Mouse (Mus musculus): ENCODE results near the gene Zbtb6.
A peak's percentile ranks its signal among the peaks of the same experiment; 100 is the strongest.

Zbtb6 gene

GRCm38 (mm10) chr2:37442611-37443591 is at the start of gene Zbtb6, which contains the start of the genes Zbtb26 and Rabgap1:
Zbtb6 (minus strand) TSS chr2:37443171.
Zbtb26 (minus strand) TSS chr2:37443135.
Rabgap1 (plus strand) TSS chr2:37443279.
- DNase-seq (ENCODE audit: inconsistent ontology term) = peak; percentile 98

GRCm38 (mm10) chr2:37488956-37489355 is 46.0 kb upstream of the Zbtb6 start:
- DNase-seq (ENCODE audit: inconsistent ontology term) = peak; percentile 82

- no peak for DNase-seq (ENCODE audit: inconsistent ontology term)
These were observed 43.4 kb upstream of the Zbtb6 start for GRCm38 (mm10) chr2:37486408-37486807.

GRCm38 (mm10) chr2:37485370-37485769 is 42.4 kb upstream of the Zbtb6 start:
- peak; percentile 14 for DNase-seq (ENCODE audit: inconsistent ontology term)

GRCm38 (mm10) chr2:37484165-37484564 is 41.2 kb upstream of the Zbtb6 start:
- DNase-seq (ENCODE audit: inconsistent ontology term) = no peak

- no peak for DNase-seq (ENCODE audit: inconsistent ontology term)
These were observed 37.1 kb upstream of the Zbtb6 start for GRCm38 (mm10) chr2:37480039-37480438.

GRCm38 (mm10) chr2:37479559-37479958 is 36.6 kb upstream of the Zbtb6 start:
- DNase-seq (ENCODE audit: inconsistent ontology term) = no peak

DNA sequence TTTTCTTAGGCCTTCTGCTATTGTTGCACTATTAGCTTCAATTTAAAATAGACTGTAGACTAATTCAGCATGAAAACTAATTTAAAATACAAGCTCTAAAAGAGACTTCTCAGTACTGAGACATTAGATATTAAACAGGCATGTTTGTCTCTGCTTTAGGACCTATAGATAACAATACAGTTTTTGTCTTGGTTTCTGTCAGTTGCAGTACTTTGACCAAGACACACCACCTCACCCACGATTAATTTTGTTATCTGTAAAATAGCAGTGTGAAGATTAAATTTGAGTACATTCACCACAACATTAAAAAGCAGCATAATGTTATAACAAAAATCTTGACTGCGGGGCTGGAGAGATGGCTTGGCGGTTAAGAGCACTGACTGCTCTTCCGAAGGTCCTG is 23.3 kb upstream of the Zbtb6 start:
- DNase-seq (ENCODE audit: inconsistent ontology term) = no peak

GRCm38 (mm10) chr2:37460707-37461106 is 17.7 kb upstream of the Zbtb6 start:
- no peak for DNase-seq (ENCODE audit: inconsistent ontology term)

GRCm38 (mm10) chr2:37452376-37452760 is 9.4 kb upstream of the Zbtb6 start:
- DNase-seq (ENCODE audit: inconsistent ontology term) = no peak

DNA sequence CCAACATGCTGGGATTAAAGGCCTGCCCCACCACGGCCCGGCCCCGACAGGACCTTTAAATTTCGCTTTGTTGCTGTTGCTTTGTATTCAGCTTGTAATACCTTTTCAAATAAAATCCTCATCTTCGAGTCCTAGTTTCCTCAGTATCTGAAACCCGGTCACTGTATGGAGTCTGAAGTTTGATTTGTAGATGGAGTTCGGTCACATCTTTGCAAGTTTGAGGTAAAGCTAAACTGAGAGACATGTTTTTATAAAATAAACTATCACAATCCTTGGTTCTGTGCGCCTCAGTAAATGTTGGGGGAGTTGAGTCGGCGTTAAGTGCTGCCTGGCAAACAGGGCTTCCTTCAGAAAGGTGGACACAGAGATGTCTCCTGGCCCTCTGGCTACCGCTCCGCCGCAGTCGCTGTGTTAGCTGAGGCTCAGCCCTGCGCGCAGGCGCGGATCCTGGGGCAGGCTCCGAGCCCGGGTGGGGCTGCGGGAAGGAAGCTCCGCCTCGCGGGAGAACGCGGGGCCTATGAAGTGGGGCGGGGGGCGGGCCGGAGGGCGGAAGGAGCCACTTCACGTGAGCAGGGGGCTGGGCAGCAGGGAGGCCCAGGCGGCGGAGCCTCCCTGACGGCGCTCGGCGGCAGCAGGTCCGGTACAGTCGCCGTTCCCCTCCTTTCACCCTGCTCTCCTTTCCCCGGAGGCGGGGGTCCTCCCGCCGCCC is 8.8 kb upstream of the Zbtb6 start:
- DNase-seq (ENCODE audit: inconsistent ontology term) = peak; percentile 97

- DNase-seq (ENCODE audit: inconsistent ontology term) = no peak
These were observed 11.4 kb downstream of the Zbtb6 start for GRCm38 (mm10) chr2:37431609-37432008.

- DNase-seq (ENCODE audit: inconsistent ontology term) = peak; percentile 86
These were observed 12.1 kb downstream of the Zbtb6 start for GRCm38 (mm10) chr2:37430593-37431464.

DNA sequence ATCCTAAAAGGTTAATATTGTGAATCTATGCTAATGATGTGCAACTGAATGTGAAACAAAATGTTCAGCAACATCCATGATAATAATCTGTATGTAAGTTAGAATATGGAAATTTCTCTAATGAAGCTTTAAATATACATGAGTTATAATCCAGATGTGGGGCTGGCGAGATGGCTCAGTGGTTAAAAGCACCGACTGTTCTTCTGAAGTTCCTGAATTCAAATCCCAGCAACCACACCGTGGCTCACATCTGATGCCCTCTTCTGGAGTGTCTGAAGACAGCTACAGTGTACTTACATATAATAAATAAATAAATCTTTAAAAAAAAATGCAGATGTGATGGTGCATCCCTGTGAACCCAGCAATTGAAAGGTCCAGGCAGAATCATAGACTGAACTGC is 19.3 kb downstream of the Zbtb6 start:
- DNase-seq (ENCODE audit: inconsistent ontology term) = no peak

GRCm38 (mm10) chr2:37422306-37423304 is 20.4 kb downstream of the Zbtb6 start, which contains the start of gene Rc3h2:
Rc3h2 (minus strand) TSS chr2:37422903.
- DNase-seq (ENCODE audit: inconsistent ontology term) = peak; percentile 98

DNA sequence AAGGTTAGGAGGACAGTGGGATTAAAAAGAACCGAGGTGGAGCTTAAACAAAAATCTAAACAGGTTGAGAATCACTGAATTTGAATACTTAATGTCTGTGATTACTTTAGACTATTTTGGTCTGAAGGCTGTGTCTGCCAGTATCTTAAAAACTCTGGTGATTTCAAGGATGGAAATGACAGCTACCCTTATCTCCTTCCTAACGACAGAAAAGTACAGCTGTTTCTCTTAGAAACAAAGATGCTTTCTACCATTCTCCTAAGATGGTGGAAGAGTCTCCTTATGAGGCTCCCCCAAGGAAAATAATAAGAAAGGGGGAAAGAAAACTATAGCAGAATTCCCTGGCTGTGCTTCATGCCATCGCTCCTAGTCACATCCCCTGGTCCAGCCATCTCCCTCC is 21.1 kb downstream of the Zbtb6 start:
- no peak for DNase-seq (ENCODE audit: inconsistent ontology term)

- DNase-seq (ENCODE audit: inconsistent ontology term) = peak; percentile 6
These were observed 47.4 kb downstream of the Zbtb6 start for GRCm38 (mm10) chr2:37395539-37395938.

GRCm38 (mm10) chr2:37382921-37383320 is 60.0 kb downstream of the Zbtb6 start:
- no peak for DNase-seq (ENCODE audit: inconsistent ontology term)

DNA sequence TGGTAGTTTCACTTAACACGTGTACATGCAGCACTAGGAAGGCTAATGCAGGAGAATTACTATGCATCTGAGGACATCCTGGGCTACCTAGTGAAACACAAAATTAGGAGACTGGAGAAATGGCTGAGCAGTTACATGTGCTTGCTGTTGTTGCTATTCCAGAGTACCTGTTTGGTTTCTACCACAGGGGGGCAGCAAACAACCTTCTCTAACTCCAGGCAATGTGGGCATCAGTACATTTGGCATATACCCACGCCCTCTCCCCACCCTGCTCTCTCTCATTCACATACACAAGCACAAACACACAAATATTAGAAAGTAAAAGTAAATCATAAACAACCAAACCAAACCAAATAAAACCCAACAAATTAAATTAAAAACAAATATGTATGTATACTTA is 62.8 kb downstream of the Zbtb6 start:
- DNase-seq (ENCODE audit: inconsistent ontology term) = peak; percentile 43

DNA sequence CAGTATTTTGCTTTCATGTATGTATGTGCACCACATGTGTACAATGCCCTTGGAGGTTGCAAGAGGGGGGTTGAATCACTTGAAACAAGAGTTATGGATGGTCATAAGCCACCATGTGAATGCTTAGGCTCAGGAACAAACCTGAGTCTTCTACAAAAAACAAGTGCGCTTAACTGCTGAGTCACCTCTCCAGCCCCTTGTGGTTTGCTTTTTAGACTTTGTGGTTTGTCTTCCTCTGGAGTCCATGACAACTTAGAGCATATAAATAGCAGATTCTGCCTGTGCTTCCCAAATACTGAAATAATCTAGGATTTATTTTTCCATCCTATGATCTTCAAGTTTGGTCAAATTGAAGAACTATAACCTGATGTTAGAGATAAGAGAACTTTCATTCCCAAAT is 67.0 kb downstream of the Zbtb6 start:
- no peak for DNase-seq (ENCODE audit: inconsistent ontology term)
